Mouse (Mus musculus) c-Kit-positive CD71-positive TER-119-negative erythroid progenitor cells, embryonic 14.5 days (primary cell): ENCODE measurements around the gene Ntng1.
A peak's percentile ranks its signal among the peaks of the same experiment; 100 is the strongest.

ENCODE experiments used
- DNase-seq: peaks from one replicate; pipeline ENCODE4 v3.0.0-alpha.2; 2013; ENCODE audit warnings: low read depth

Gene Ntng1

GRCm38 (mm10) chr3:110143206-110144061, at the start of gene Ntng1:
Ntng1 (minus strand) TSS chr3:110144011.
- no peak for DNase-seq

GRCm38 (mm10) chr3:110187401-110187948, 43.7 kb upstream of the Ntng1 start:
- no peak for DNase-seq

GRCm38 (mm10) chr3:110149089-110149488, 5.3 kb upstream of the Ntng1 start:
- DNase-seq: no peak

GRCm38 (mm10) chr3:110144301-110145055, 667 bp upstream of the Ntng1 start:
- DNase-seq: no peak

- no peak for DNase-seq
Measured at GRCm38 (mm10) chr3:110142314-110143205, 1.3 kb downstream of the Ntng1 start.

- DNase-seq: peak; percentile 13
Measured at GRCm38 (mm10) chr3:110141351-110142302, 2.2 kb downstream of the Ntng1 start.

- DNase-seq: no peak
Measured at GRCm38 (mm10) chr3:110136115-110136514, 7.7 kb downstream of the Ntng1 start.

DNA sequence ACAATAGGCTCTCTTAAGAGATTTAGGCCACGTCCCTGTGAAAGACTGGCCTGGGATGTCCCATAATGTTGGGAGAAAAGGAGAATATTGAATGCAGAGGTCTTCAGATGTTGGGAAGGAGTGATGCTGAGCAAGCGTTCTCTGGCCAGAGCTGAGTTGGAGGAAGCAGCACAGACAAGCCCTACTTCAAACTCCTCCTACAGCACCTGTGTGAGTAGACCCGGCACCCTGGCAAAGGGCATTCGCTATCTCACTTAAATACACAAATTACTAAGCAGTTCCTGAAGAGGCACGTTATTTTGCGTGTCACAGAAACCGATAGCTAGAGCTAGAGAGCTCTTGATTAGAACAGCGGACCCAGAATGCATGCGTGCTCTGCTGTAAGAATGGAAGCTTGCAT, 10.7 kb downstream of the Ntng1 start:
- no peak for DNase-seq

GRCm38 (mm10) chr3:110132289-110132688, 11.5 kb downstream of the Ntng1 start:
- DNase-seq: no peak

DNA sequence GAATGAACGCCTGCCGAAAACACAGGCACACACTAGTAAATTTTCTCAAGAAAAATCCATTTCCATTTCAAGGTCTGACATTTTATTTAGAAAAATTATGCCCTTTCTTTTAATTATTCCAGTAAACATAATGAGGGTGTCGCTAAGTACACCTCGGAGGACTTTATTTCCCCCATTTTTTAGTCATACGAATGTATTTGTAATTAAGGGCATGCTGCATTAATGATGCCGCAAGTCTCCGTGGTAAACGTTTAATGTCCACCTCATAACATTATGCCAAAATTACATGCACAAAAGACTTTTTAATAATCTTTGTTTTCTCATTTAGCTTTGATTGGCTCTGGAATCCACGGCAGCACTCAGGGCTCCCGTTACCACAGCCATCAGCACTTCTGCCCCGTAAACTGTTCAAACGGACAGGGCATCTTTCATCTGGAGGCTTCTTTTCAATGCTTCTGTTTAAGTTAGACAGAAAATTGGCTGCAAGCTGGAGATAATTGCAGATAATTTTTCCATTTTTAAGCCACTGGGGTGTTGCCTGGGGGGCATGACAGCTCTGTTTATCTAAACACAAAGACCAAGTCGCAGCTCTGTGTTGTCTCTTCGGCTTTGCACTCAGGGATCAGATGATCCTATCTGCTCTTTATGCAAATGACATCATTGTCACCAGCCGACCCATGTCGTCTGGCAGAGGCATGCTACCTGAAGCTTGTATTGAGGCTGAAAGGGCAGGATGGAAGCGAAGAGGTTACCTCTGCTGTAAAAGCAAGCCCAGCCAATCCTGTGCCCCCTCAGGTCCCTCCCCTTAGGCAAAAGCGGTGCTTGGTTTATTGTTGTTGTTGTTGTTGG, 12.5 kb downstream of the Ntng1 start:
- no peak for DNase-seq

DNA sequence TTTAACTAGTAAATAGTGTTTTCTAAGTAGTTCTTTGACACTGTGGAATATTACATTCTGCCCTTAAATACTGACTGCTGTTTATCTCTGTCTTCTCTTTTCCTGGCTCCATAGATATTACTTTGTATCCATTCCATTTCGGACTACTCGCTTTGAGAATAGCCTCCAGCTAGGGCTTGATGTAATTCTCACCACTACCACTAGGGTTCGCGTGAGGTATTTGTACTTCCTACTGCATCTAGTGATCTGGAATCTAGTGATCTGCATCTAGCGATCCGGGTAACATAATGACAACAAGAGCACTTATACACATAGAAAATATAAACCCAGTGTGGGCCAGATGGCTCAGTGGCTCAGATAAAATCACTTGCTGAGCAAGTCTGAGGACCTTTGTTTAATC, 14.2 kb downstream of the Ntng1 start:
- DNase-seq: no peak

GRCm38 (mm10) chr3:110105982-110106381, 37.8 kb downstream of the Ntng1 start:
- DNase-seq: no peak

GRCm38 (mm10) chr3:110094407-110094806, 49.4 kb downstream of the Ntng1 start:
- no peak for DNase-seq

DNA sequence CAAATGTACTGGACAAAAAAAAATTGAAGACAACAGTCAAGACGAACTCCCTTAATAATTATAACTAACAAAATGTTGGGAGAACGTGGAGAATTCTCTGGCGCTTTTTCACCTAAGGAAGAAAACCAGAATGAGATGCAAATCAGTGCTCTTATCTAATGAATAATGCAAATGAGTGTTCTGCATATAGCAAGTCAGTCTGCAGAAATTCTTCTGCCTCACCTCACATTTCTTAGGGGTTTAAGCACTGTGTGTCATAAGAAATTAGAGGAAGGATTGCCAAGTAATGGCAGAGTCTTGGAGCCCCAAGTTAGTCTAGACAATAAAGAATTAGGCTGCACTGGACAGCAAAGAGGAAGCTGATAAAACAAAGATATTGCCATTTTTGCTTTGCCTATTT, 49.8 kb downstream of the Ntng1 start:
- DNase-seq: no peak

GRCm38 (mm10) chr3:110092521-110092920, 51.3 kb downstream of the Ntng1 start:
- DNase-seq: no peak

DNA sequence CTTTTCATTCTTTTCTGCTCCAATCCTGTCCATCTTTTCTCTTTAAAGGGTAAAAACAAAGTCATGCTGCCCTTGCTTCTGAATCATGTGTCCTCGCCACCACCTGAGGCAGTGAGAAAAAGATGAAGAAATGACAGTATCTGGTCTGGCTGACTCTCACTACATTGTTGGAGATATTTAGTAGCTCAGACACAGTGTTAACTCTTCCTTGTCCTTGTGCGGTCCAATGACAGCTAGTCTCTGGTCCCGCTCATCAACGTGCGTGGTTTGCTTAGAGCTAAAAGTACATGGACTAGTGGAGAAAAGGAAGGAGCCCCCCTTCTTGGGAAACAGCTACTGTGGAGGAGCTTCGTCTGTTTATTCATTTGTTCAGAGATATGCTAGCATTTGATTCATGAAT, 56.6 kb downstream of the Ntng1 start:
- no peak for DNase-seq

- no peak for DNase-seq
Measured at GRCm38 (mm10) chr3:110085336-110085735, 58.5 kb downstream of the Ntng1 start.

GRCm38 (mm10) chr3:110064709-110065256, 79.0 kb downstream of the Ntng1 start:
- DNase-seq: no peak

DNA sequence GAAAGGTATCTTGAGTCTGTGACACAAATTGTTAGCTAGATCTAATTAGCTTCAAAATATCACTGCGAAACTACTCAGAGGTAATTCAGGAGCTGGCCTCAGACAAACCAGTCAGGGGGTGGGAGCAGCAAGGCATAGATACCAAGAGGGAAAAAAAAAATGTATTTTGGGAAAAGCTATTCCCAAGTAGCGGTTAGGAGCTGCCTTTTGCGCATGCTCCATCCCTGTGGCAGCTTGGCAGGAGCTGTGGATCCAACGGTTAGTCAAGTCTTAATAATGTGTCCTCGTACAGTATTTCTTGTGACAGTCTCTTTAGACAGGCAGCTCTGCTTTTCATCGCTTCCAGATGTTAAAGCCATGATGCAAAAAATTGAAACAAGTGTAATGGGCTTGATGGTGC, 87.9 kb downstream of the Ntng1 start:
- DNase-seq: no peak

DNA sequence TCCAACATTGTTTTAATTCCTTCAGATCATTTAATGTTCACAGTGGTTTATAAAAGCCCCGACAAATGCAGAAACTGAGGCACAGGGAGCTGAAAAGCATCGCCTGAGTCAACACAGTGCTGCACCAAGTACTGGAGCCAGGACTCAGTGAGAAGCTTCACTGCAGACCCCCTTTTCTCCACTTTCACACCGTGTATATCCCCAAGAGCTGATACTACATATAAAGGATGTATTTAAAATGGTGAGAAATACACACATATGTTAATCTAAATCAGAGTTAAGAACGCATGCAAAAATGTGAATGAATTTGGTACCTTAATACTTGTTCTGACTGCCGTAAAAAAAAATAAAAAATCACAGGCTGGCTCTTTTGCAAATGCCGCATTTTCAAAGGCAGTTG, 88.4 kb downstream of the Ntng1 start:
- no peak for DNase-seq
